Mouse (Mus musculus): Measurements from ENCODE around the gene Vsir. TPM values are rescaled to one million over a fixed set of nuclear protein-coding genes. Genes with fewer than 3 reads are reported as not detected.

Vsir gene
- polyA plus RNA-seq, 1 experiment from 2014 or later, result 1.9 TPM

DNA sequence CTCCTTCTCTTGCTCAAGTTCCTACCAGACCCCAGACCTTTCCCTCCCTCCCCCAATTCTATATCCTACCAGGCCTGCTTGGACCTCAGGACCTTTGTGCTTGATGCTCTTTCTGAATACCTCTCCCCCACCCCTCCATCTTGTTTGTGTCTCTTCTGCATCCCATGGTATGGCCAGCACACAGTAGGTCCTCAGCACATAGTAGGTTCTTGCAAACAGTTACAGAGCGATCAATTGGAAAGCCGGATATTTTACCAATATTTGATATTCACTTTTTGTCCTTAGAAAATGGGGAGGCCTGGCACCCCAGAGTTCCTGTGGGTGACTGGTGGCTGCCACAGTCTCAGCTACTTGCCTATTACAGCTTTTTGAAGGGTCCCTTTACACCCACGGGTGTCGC lies 11.6 kb upstream of the Vsir start:
- H3K27ac ChIP-seq (ENCODE audit: low read length), result no peak overlapping the region
- ATAC-seq, result no peak
- no peak overlapping the region for H3K4me2 ChIP-seq (ENCODE audit: low read length)
- no peaks in the 10 kb centered on the region for H3K4me1 ChIP-seq (replicated peaks; ENCODE audit: control insufficient read depth, insufficient read depth, low read length)
- H3K27me3 ChIP-seq (replicated peaks; ENCODE audit: control insufficient read depth, insufficient read depth, low read length), result no peaks in the 10 kb centered on the region
- WGBS, result 95% methylated on average over 4 of the region's 4 CpGs
- no peak overlapping the region for H3K4me3 ChIP-seq (replicated peaks; ENCODE audit: low read length)
- H3K36me3 ChIP-seq (ENCODE audit: control insufficient read depth, insufficient read depth), result no peaks in the 10 kb centered on the region
- H3K9me3 ChIP-seq (ENCODE audit: control insufficient read depth, low read length), result no peaks in the 10 kb centered on the region
- no peak overlapping the region for H3K9ac ChIP-seq (replicated peaks; ENCODE audit: low read depth, low read length)

DNA sequence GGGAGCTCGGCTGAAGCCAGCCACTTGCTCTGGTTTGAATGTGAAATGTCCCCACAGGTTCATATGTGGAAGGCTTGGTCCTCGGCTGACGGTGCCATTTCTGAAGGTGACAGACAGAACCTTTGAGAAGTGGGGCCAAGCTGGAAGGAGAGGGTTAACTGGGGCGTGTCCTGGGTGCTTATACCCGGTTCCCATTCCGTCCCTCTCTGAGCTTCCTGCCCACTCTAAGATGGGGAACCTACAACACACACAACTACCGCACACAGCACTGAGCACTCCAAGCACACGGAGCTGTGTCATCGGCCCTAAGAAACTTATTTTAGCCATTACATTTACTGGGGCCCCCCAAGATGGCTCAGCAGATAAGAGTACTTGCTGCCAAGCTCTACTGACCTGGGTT lies 5.1 kb upstream of the Vsir start:
- Histone ChIP-seq H3K36me3 (ENCODE audit: control insufficient read depth, insufficient read depth) (no peaks in the 10 kb centered on the region), H3K4me3 (replicated peaks; ENCODE audit: low read length) (no peak overlapping the region), H3K4me2 (ENCODE audit: low read length) (no peak overlapping the region), H3K27me3 (replicated peaks; ENCODE audit: control insufficient read depth, insufficient read depth, low read length) (peaks cover 2% of the 10 kb centered on the region; the same call in 1 of the 2 replicates), H3K4me1 (replicated peaks; ENCODE audit: control insufficient read depth, insufficient read depth, low read length) (peaks cover 2% of the 10 kb centered on the region), H3K27ac (ENCODE audit: low read length) (no peak overlapping the region), H3K9ac (replicated peaks; ENCODE audit: low read depth, low read length) (no peak overlapping the region), H3K9me3 (ENCODE audit: control insufficient read depth, low read length) (no peaks in the 10 kb centered on the region)
- WGBS, result 80% methylated on average over 9 of the region's 9 CpGs
- ATAC-seq, result no peak

- Histone ChIP-seq H3K36me3 (ENCODE audit: control insufficient read depth, insufficient read depth) (no peaks in the 10 kb centered on the region), H3K27me3 (replicated peaks; ENCODE audit: control insufficient read depth, insufficient read depth, low read length) (peaks cover 6% of the 10 kb centered on the region; the same call in 1 of the 2 replicates), H3K4me1 (replicated peaks; ENCODE audit: control insufficient read depth, insufficient read depth, low read length) (peaks cover 6% of the 10 kb centered on the region), H3K27ac (ENCODE audit: low read length) (no peak overlapping the region), H3K4me3 (replicated peaks; ENCODE audit: low read length) (no peak overlapping the region), H3K4me2 (ENCODE audit: low read length) (no peak overlapping the region), H3K9me3 (ENCODE audit: control insufficient read depth, low read length) (no peaks in the 10 kb centered on the region), H3K9ac (replicated peaks; ENCODE audit: low read depth, low read length) (no peak overlapping the region)
- 88% methylated on average over 3 of the region's 3 CpGs for WGBS
- no peak for ATAC-seq
Measured at GRCm38 (mm10) chr10:60344111-60344510, 2.5 kb upstream of the Vsir start.

GRCm38 (mm10) chr10:60346056-60346455 lies 595 bp upstream of the Vsir start:
- Histone ChIP-seq H3K9ac (replicated peaks; ENCODE audit: low read depth, low read length) (no peak overlapping the region), H3K4me3 (replicated peaks; ENCODE audit: low read length) (no peak overlapping the region), H3K4me1 (replicated peaks; ENCODE audit: control insufficient read depth, insufficient read depth, low read length) (peaks cover 6% of the 10 kb centered on the region), H3K27me3 (replicated peaks; ENCODE audit: control insufficient read depth, insufficient read depth, low read length) (peaks cover 6% of the 10 kb centered on the region; the same call in 1 of the 2 replicates), H3K27ac (ENCODE audit: low read length) (no peak overlapping the region), H3K9me3 (ENCODE audit: control insufficient read depth, low read length) (no peaks in the 10 kb centered on the region), H3K36me3 (ENCODE audit: control insufficient read depth, insufficient read depth) (no peaks in the 10 kb centered on the region), H3K4me2 (ENCODE audit: low read length) (no peak overlapping the region)
- 86% methylated on average over 4 of the region's 4 CpGs for WGBS
- no peak for ATAC-seq

- H3K27ac ChIP-seq (ENCODE audit: low read length), result no peak overlapping the region
- peaks cover 6% of the 10 kb centered on the region; the same call in 1 of the 2 replicates for H3K27me3 ChIP-seq (replicated peaks; ENCODE audit: control insufficient read depth, insufficient read depth, low read length)
- H3K36me3 ChIP-seq (ENCODE audit: control insufficient read depth, insufficient read depth), result no peaks in the 10 kb centered on the region
- H3K9me3 ChIP-seq (ENCODE audit: control insufficient read depth, low read length), result no peaks in the 10 kb centered on the region
- no peak for ATAC-seq
- H3K4me1 ChIP-seq (replicated peaks; ENCODE audit: control insufficient read depth, insufficient read depth, low read length), result peaks cover 6% of the 10 kb centered on the region
- no peak overlapping the region for H3K9ac ChIP-seq (replicated peaks; ENCODE audit: low read depth, low read length)
- no peak overlapping the region for H3K4me3 ChIP-seq (replicated peaks; ENCODE audit: low read length)
- no peak overlapping the region for H3K4me2 ChIP-seq (ENCODE audit: low read length)
- WGBS, result 39% methylated on average over 9 of the region's 9 CpGs
Measured at GRCm38 (mm10) chr10:60347768-60348610, 1.3 kb downstream of the Vsir start.

GRCm38 (mm10) chr10:60349056-60349455 lies 2.4 kb downstream of the Vsir start:
- peaks cover 6% of the 10 kb centered on the region; the same call in 1 of the 2 replicates for H3K27me3 ChIP-seq (replicated peaks; ENCODE audit: control insufficient read depth, insufficient read depth, low read length)
- H3K4me2 ChIP-seq (ENCODE audit: low read length), result no peak overlapping the region
- no peak overlapping the region for H3K27ac ChIP-seq (ENCODE audit: low read length)
- WGBS, result 46% methylated on average over 6 of the region's 6 CpGs
- H3K36me3 ChIP-seq (ENCODE audit: control insufficient read depth, insufficient read depth), result no peaks in the 10 kb centered on the region
- H3K9me3 ChIP-seq (ENCODE audit: control insufficient read depth, low read length), result no peaks in the 10 kb centered on the region
- no peak overlapping the region for H3K9ac ChIP-seq (replicated peaks; ENCODE audit: low read depth, low read length)
- no peak for ATAC-seq
- no peak overlapping the region for H3K4me3 ChIP-seq (replicated peaks; ENCODE audit: low read length)
- peaks cover 6% of the 10 kb centered on the region for H3K4me1 ChIP-seq (replicated peaks; ENCODE audit: control insufficient read depth, insufficient read depth, low read length)

DNA sequence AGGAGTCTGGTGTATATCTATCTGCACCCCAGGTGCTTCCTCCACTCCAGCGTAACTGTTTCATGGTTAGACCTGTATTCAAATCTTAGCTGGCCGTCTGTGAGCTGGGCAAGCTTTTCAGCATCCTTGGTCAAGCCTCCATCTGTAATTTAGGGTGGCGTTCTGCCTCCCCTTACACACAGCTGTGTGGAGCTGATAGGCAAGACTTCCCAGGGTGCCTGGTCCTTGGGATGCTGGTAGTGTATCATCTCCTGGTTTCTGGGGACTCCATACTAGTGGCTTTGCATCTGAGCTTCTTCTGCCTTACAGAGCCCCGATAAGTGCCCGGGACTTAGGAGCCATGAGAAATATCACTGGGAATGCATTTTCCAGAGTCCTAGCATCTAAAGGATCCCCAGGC lies 3.0 kb downstream of the Vsir start:
- H3K36me3 ChIP-seq (ENCODE audit: control insufficient read depth, insufficient read depth), result no peaks in the 10 kb centered on the region
- H3K4me3 ChIP-seq (replicated peaks; ENCODE audit: low read length), result no peak overlapping the region
- H3K9ac ChIP-seq (replicated peaks; ENCODE audit: low read depth, low read length), result no peak overlapping the region
- H3K4me2 ChIP-seq (ENCODE audit: low read length), result no peak overlapping the region
- H3K9me3 ChIP-seq (ENCODE audit: control insufficient read depth, low read length), result no peaks in the 10 kb centered on the region
- H3K27me3 ChIP-seq (replicated peaks; ENCODE audit: control insufficient read depth, insufficient read depth, low read length), result peaks cover 6% of the 10 kb centered on the region; the same call in 1 of the 2 replicates
- WGBS, result 91% methylated on average over 5 of the region's 5 CpGs
- no peak for ATAC-seq
- H3K4me1 ChIP-seq (replicated peaks; ENCODE audit: control insufficient read depth, insufficient read depth, low read length), result peaks cover 6% of the 10 kb centered on the region
- no peak overlapping the region for H3K27ac ChIP-seq (ENCODE audit: low read length)

- Histone ChIP-seq H3K27ac (ENCODE audit: low read length) (no peak overlapping the region), H3K9me3 (ENCODE audit: control insufficient read depth, low read length) (no peaks in the 10 kb centered on the region), H3K4me3 (replicated peaks; ENCODE audit: low read length) (no peak overlapping the region), H3K4me1 (replicated peaks; ENCODE audit: control insufficient read depth, insufficient read depth, low read length) (peaks cover 6% of the 10 kb centered on the region), H3K36me3 (ENCODE audit: control insufficient read depth, insufficient read depth) (no peaks in the 10 kb centered on the region), H3K4me2 (ENCODE audit: low read length) (no peak overlapping the region), H3K9ac (replicated peaks; ENCODE audit: low read depth, low read length) (no peak overlapping the region), H3K27me3 (replicated peaks; ENCODE audit: control insufficient read depth, insufficient read depth, low read length) (peaks cover 6% of the 10 kb centered on the region; the same call in 1 of the 2 replicates)
- ATAC-seq, result no peak
- 44% methylated on average over 5 of the region's 5 CpGs for WGBS
Measured at GRCm38 (mm10) chr10:60350077-60350804, 3.6 kb downstream of the Vsir start.

GRCm38 (mm10) chr10:60350805-60351167 lies 4.1 kb downstream of the Vsir start:
- Histone ChIP-seq H3K9me3 (ENCODE audit: control insufficient read depth, low read length) (no peaks in the 10 kb centered on the region), H3K36me3 (ENCODE audit: control insufficient read depth, insufficient read depth) (no peaks in the 10 kb centered on the region), H3K4me1 (replicated peaks; ENCODE audit: control insufficient read depth, insufficient read depth, low read length) (peaks cover 6% of the 10 kb centered on the region), H3K9ac (replicated peaks; ENCODE audit: low read depth, low read length) (no peak overlapping the region), H3K4me2 (ENCODE audit: low read length) (no peak overlapping the region), H3K27me3 (replicated peaks; ENCODE audit: control insufficient read depth, insufficient read depth, low read length) (peaks cover 6% of the 10 kb centered on the region; the same call in 1 of the 2 replicates), H3K4me3 (replicated peaks; ENCODE audit: low read length) (no peak overlapping the region), H3K27ac (ENCODE audit: low read length) (no peak overlapping the region)
- WGBS, result 40% methylated on average over 3 of the region's 3 CpGs
- ATAC-seq, result no peak

All from forebrain, embryonic 16.5 days (tissue).